8 mouse cellular contexts compared by ENCODE assay signal in genomic region chr4:101647976-101648642, GRCm38 (mm10). TPM values are rescaled to one million over a fixed set of nuclear protein-coding genes. Genes with fewer than 3 reads are reported as not detected.
DNase-seq lines count a peak whose midpoint lies in the region; ATAC-seq and TF ChIP-seq lines count a peak whose summit lies in the region.

No protein-coding gene starts in this region.

- peak; percentile 0; the same call in 1 of the 2 replicates for ATAC-seq in embryonic facial prominence, embryonic 15.5 days (ENCODE audit: insufficient number of reproducible peaks, low FRiP score, low TSS enrichment, low read depth)
- peak; percentile 21; the same call in 1 of the 2 replicates for ATAC-seq in intestine, embryonic 15.5 days

- DNase-seq in testis, postnatal 14 days (ENCODE audit: low spot score) = no peak
- DNase-seq in lung, postnatal 36 days = peak; percentile 55
- DNase-seq in cerebellum, adult 11-12 months = no peak
- no peak for DNase-seq in spleen, postnatal 36 days (ENCODE audit: low spot score in 2 of 2)
- DNase-seq in adrenal gland, adult 18-20 months (ENCODE audit: low spot score in 2 of 2) = no peak

- under 1% methylated on average over 20 of the region's 20 CpGs for WGBS in embryonic facial prominence, embryonic 15.5 days
- WGBS in intestine, embryonic 15.5 days = under 1% methylated on average over 20 of the region's 20 CpGs

- peak overlapping the region; percentile 49 for H3K4me2 ChIP-seq in embryonic facial prominence, embryonic 15.5 days (replicated peaks)
- peak overlapping the region; percentile 65 for H3K4me2 ChIP-seq in intestine, embryonic 15.5 days (replicated peaks)

- H3K4me1 ChIP-seq in testis, adult 2 months (ENCODE audit: control insufficient read depth, insufficient read depth, low read length) = peaks cover 4% of the 10 kb centered on the region; the same call in 1 of the 2 replicates
- H3K4me1 ChIP-seq in embryonic facial prominence, embryonic 15.5 days = peaks cover 9% of the 10 kb centered on the region
- H3K4me1 ChIP-seq in intestine, embryonic 15.5 days (replicated peaks) = 0 out of 2 replicates have a peak, but pooled peaks cover 6% of the 10 kb centered on the region

- H3K27ac ChIP-seq in testis, adult 2 months (ENCODE audit: control insufficient read depth, insufficient read depth, low read depth, low read length) = peak overlapping the region; percentile 95
- peak overlapping the region; percentile 96 for H3K27ac ChIP-seq in embryonic facial prominence, embryonic 15.5 days (replicated peaks)
- peak overlapping the region; percentile 93 for H3K27ac ChIP-seq in intestine, embryonic 15.5 days

- TF ChIP-seq CTCF in testis, adult 2 months (IDR thresholded peaks at IDR 0.05; ENCODE audit: control insufficient read depth, insufficient read depth, insufficient replicate concordance, low read depth, low read length) = no peak

- H3K9ac ChIP-seq in embryonic facial prominence, embryonic 15.5 days = peak overlapping the region; percentile 91
- H3K9ac ChIP-seq in intestine, embryonic 15.5 days = peak overlapping the region; percentile 99

- TF ChIP-seq POLR2A in testis, adult 2 months (IDR thresholded peaks at IDR 0.05; ENCODE audit: control insufficient read depth, low read depth, low read length) = no peak

- H3K27me3 ChIP-seq in testis, adult 2 months (ENCODE audit: control insufficient read depth, insufficient read depth, low read length) = no peaks in the 10 kb centered on the region
- H3K27me3 ChIP-seq in embryonic facial prominence, embryonic 15.5 days = no peaks in the 10 kb centered on the region
- no peaks in the 10 kb centered on the region for H3K27me3 ChIP-seq in intestine, embryonic 15.5 days (replicated peaks)

- no peaks in the 10 kb centered on the region for H3K36me3 ChIP-seq in testis, adult 2 months (ENCODE audit: control insufficient read depth, insufficient read depth, low read length)
- no peaks in the 10 kb centered on the region for H3K36me3 ChIP-seq in embryonic facial prominence, embryonic 15.5 days
- H3K36me3 ChIP-seq in intestine, embryonic 15.5 days = no peaks in the 10 kb centered on the region

- peak overlapping the region; percentile 97 for H3K4me3 ChIP-seq in testis, adult 2 months (ENCODE audit: control insufficient read depth, low read depth, low read length)
- peak overlapping the region; percentile 89 for H3K4me3 ChIP-seq in embryonic facial prominence, embryonic 15.5 days (replicated peaks)
- H3K4me3 ChIP-seq in intestine, embryonic 15.5 days (replicated peaks) = peak overlapping the region; percentile 83

- H3K9me3 ChIP-seq in embryonic facial prominence, embryonic 15.5 days (replicated peaks) = no peaks in the 10 kb centered on the region
- H3K9me3 ChIP-seq in intestine, embryonic 15.5 days = no peaks in the 10 kb centered on the region

RNA-seq across cellular contexts. Expression of gene Leprot, which starts 0.6 kb away (rescaled TPM):
- polyA plus RNA-seq in testis, adult 2 months (2012; rRNA removed) = 15.4 and 21.0 TPM in 2 replicates
- 89.2 and 93.3 TPM in 2 replicates for polyA plus RNA-seq in embryonic facial prominence, embryonic 15.5 days (2015; fragmentation: Nextera tagmentation; extraction: Ambion mirVana)
- polyA plus RNA-seq in intestine, embryonic 15.5 days (2015; fragmentation: Nextera tagmentation; extraction: Ambion mirVana) = 96.3 and 97.1 TPM in 2 replicates
- 10 to 100 TPM; 45.0 to 74.5 TPM for total RNA-seq in adrenal gland, adult 18-20 months (2021)
